ENCODE assay signal across 28 mouse cellular contexts in the genomic region with DNA sequence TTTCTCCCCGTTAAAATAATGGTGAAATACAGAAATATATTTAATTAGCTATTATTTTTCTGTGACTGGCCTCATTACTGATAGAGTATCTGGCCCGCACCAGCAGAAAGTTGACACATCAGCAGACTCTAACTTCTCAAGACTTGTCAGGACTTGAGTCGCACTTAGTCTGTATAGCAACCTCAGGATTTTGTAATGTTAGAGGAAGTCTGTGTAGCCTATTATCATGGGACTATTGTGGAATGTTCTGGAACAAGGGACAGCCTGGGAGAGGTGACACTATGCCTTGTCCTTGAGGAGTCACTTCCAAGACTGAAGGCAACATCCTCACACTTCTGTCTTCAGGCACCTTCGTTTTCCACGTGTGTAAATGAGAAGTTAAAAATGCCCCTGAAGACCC.
DNase-seq lines count a peak whose midpoint lies in the region; ATAC-seq and TF ChIP-seq lines count a peak whose summit lies in the region.
"Had no signal": no experiment of that assay in that cellular context is flagged by ENCODE, and none has a peak within 500 bp of the region (broad histone marks: within the 10 kb centered on the region; RNA-seq: fewer than 3 reads in every experiment).

No protein-coding gene starts in this region.

- H3K4me2 ChIP-seq in forebrain, embryonic 13.5 days: no peak overlapping the region
- H3K4me2 ChIP-seq in forebrain, embryonic 14.5 days (ENCODE audit: low read length): no peak overlapping the region
- no peak overlapping the region for H3K4me2 ChIP-seq in neural tube, embryonic 11.5 days (ENCODE audit: low read depth)
- no peak overlapping the region for H3K4me2 ChIP-seq in neural tube, embryonic 15.5 days
- H3K4me2 ChIP-seq in midbrain, embryonic 12.5 days (replicated peaks): no peak overlapping the region
- H3K4me2 ChIP-seq: embryonic facial prominence, embryonic 15.5 days; heart, embryonic 13.5 days; liver, embryonic 12.5 days had no signal

- H3K36me3 ChIP-seq in forebrain, embryonic 13.5 days (ENCODE audit: poor library complexity, severe bottlenecking): no peaks in the 10 kb centered on the region
- no peaks in the 10 kb centered on the region for H3K36me3 ChIP-seq in forebrain, embryonic 14.5 days (ENCODE audit: control insufficient read depth, insufficient read depth, low read length)
- H3K36me3 ChIP-seq in neural tube, embryonic 11.5 days (ENCODE audit: control insufficient read depth, insufficient read depth, low read length): no peaks in the 10 kb centered on the region
- H3K36me3 ChIP-seq in neural tube, embryonic 15.5 days: no peaks in the 10 kb centered on the region
- no peaks in the 10 kb centered on the region for H3K36me3 ChIP-seq in midbrain, embryonic 12.5 days
- no peaks in the 10 kb centered on the region for H3K36me3 ChIP-seq in heart, adult 2 months (ENCODE audit: control insufficient read depth, insufficient read depth, low read length)
- H3K36me3 ChIP-seq: embryonic facial prominence, embryonic 15.5 days; heart, embryonic 13.5 days; liver, embryonic 12.5 days had no signal

- peaks cover 7% of the 10 kb centered on the region; the same call in 1 of the 2 replicates for H3K27me3 ChIP-seq in forebrain, embryonic 13.5 days
- no peaks in the 10 kb centered on the region for H3K27me3 ChIP-seq in forebrain, embryonic 14.5 days (replicated peaks; ENCODE audit: control insufficient read depth, insufficient read depth, low read length)
- no peaks in the 10 kb centered on the region for H3K27me3 ChIP-seq in neural tube, embryonic 11.5 days (ENCODE audit: control insufficient read depth, insufficient read depth, low read length)
- peaks cover 9% of the 10 kb centered on the region for H3K27me3 ChIP-seq in neural tube, embryonic 15.5 days (replicated peaks)
- peaks cover 56% of the 10 kb centered on the region for H3K27me3 ChIP-seq in midbrain, embryonic 12.5 days
- no peaks in the 10 kb centered on the region for H3K27me3 ChIP-seq in heart, adult 2 months (ENCODE audit: control insufficient read depth, insufficient read depth, low read length)
- H3K27me3 ChIP-seq: embryonic facial prominence, embryonic 15.5 days; liver, embryonic 12.5 days had no signal

- peak overlapping the region; percentile 37; the same call in 1 of the 2 replicates for H3K27ac ChIP-seq in forebrain, embryonic 13.5 days
- no peak overlapping the region for H3K27ac ChIP-seq in forebrain, embryonic 14.5 days (ENCODE audit: low read depth, low read length)
- H3K27ac ChIP-seq in neural tube, embryonic 11.5 days (ENCODE audit: low read depth, low read length): peak overlapping the region; percentile 92
- H3K27ac ChIP-seq in neural tube, embryonic 15.5 days (replicated peaks): no peak overlapping the region
- H3K27ac ChIP-seq in midbrain, embryonic 12.5 days (replicated peaks): peak overlapping the region; percentile 95
- no peak overlapping the region for H3K27ac ChIP-seq in heart, adult 2 months
- H3K27ac ChIP-seq: embryonic facial prominence, embryonic 15.5 days; gastrocnemius, adult 2 months; heart, embryonic 13.5 days; liver, embryonic 12.5 days had no signal

- H3K4me1 ChIP-seq in forebrain, embryonic 13.5 days: peaks cover 36% of the 10 kb centered on the region
- peaks cover 12% of the 10 kb centered on the region; the same call in 1 of the 2 replicates for H3K4me1 ChIP-seq in forebrain, embryonic 14.5 days (ENCODE audit: control insufficient read depth, insufficient read depth, low read length)
- peaks cover 14% of the 10 kb centered on the region for H3K4me1 ChIP-seq in neural tube, embryonic 11.5 days (ENCODE audit: control insufficient read depth, insufficient read depth, low read length)
- peaks cover 11% of the 10 kb centered on the region; the same call in 1 of the 2 replicates for H3K4me1 ChIP-seq in neural tube, embryonic 15.5 days
- peaks cover 44% of the 10 kb centered on the region for H3K4me1 ChIP-seq in midbrain, embryonic 12.5 days
- H3K4me1 ChIP-seq in heart, adult 2 months (ENCODE audit: control insufficient read depth, insufficient read depth, low read length): no peaks in the 10 kb centered on the region
- H3K4me1 ChIP-seq: heart, embryonic 13.5 days had no signal

- H3K9me3 ChIP-seq in forebrain, embryonic 13.5 days (replicated peaks): no peaks in the 10 kb centered on the region
- H3K9me3 ChIP-seq in forebrain, embryonic 14.5 days (replicated peaks; ENCODE audit: control insufficient read depth, low read length): no peaks in the 10 kb centered on the region
- no peaks in the 10 kb centered on the region for H3K9me3 ChIP-seq in neural tube, embryonic 11.5 days (ENCODE audit: control insufficient read depth, low read length)
- no peaks in the 10 kb centered on the region for H3K9me3 ChIP-seq in neural tube, embryonic 15.5 days (replicated peaks)
- no peaks in the 10 kb centered on the region for H3K9me3 ChIP-seq in midbrain, embryonic 12.5 days
- H3K9me3 ChIP-seq: embryonic facial prominence, embryonic 15.5 days; heart, embryonic 13.5 days; liver, embryonic 12.5 days; megakaryocyte, embryonic 14.5 days had no signal

- intact Hi-C loops in heart, adult 2 months (cut with DNase I): no loop called here

- TF ChIP-seq POLR2A in heart, adult 2 months (IDR thresholded peaks at IDR 0.05; ENCODE audit: insufficient read depth, low read depth, low read length): no peak

- H3K9ac ChIP-seq in forebrain, embryonic 13.5 days: no peak overlapping the region
- no peak overlapping the region for H3K9ac ChIP-seq in forebrain, embryonic 14.5 days (ENCODE audit: low read length)
- no peak overlapping the region for H3K9ac ChIP-seq in neural tube, embryonic 11.5 days (ENCODE audit: low read length)
- no peak overlapping the region for H3K9ac ChIP-seq in neural tube, embryonic 15.5 days (replicated peaks)
- no peak overlapping the region for H3K9ac ChIP-seq in midbrain, embryonic 12.5 days (replicated peaks)
- H3K9ac ChIP-seq in heart, adult 2 months (ENCODE audit: low read depth, low read length): no peak overlapping the region
- H3K9ac ChIP-seq: embryonic facial prominence, embryonic 15.5 days; heart, embryonic 13.5 days; liver, embryonic 12.5 days; liver, postnatal 0 days had no signal

- TF ChIP-seq EP300 in heart, adult 2 months (IDR thresholded peaks at IDR 0.05; ENCODE audit: insufficient read depth, low read depth, low read length): no peak

- TF ChIP-seq CTCF in heart, adult 2 months (IDR thresholded peaks at IDR 0.05): no peak

- no peak for DNase-seq in forebrain, embryonic 14.5 days (ENCODE audit: low spot score)
- DNase-seq in neural tube, embryonic 11.5 days (ENCODE audit: low spot score): no peak
- DNase-seq in embryo, embryonic 9.5 days (ENCODE audit: extremely low spot score): no peak
- no peak for DNase-seq in heart, adult 2 months
- DNase-seq: adrenal gland, postnatal 25 days; cerebellum, adult 18-20 months; cerebellum, postnatal 10 days; gastrocnemius, adult 2 months; gastrocnemius, postnatal 36 days; heart, postnatal 10 days; kidney, adult 8-10 months; kidney, postnatal 10 days; layer of hippocampus, postnatal 36 days; left cerebral cortex, postnatal 4 days; liver, postnatal 0 days; lung, postnatal 4 days; retina, postnatal 1 day; right cerebral cortex, postnatal 14 days; thymus, postnatal 4 days had no signal

- no peak for ATAC-seq in forebrain, embryonic 13.5 days
- no peak for ATAC-seq in forebrain, embryonic 14.5 days
- ATAC-seq in neural tube, embryonic 11.5 days (ENCODE audit: insufficient read depth, low FRiP score, low TSS enrichment): no peak
- no peak for ATAC-seq in neural tube, embryonic 15.5 days (ENCODE audit: low FRiP score)
- no peak for ATAC-seq in midbrain, embryonic 12.5 days (ENCODE audit: low FRiP score, low read depth)
- ATAC-seq: intestine, embryonic 16.5 days; liver, embryonic 12.5 days; liver, postnatal 0 days; lung, postnatal 0 days had no signal

- no peaks in the 10 kb centered on the region for H3K79me2 ChIP-seq in heart, adult 2 months (replicated peaks; ENCODE audit: control insufficient read depth, insufficient read depth, low read length)

- 32% methylated on average over 5 of the region's 5 CpGs for WGBS in forebrain, embryonic 13.5 days
- WGBS in forebrain, embryonic 14.5 days: 30% methylated on average over 5 of the region's 5 CpGs
- WGBS in neural tube, embryonic 11.5 days: 46% methylated on average over 5 of the region's 5 CpGs
- 36% methylated on average over 5 of the region's 5 CpGs for WGBS in neural tube, embryonic 15.5 days
- WGBS in midbrain, embryonic 12.5 days: 42% methylated on average over 5 of the region's 5 CpGs
- WGBS in heart, adult 2 months: 57% methylated on average over 5 of the region's 5 CpGs

- no peak overlapping the region for H3K4me3 ChIP-seq in forebrain, embryonic 13.5 days
- no peak overlapping the region for H3K4me3 ChIP-seq in forebrain, embryonic 14.5 days (ENCODE audit: low read depth, low read length)
- H3K4me3 ChIP-seq in neural tube, embryonic 11.5 days (ENCODE audit: low read depth, low read length): no peak overlapping the region
- H3K4me3 ChIP-seq in neural tube, embryonic 15.5 days (replicated peaks): no peak overlapping the region
- H3K4me3 ChIP-seq in midbrain, embryonic 12.5 days: no peak overlapping the region
- no peak overlapping the region for H3K4me3 ChIP-seq in heart, adult 2 months
- H3K4me3 ChIP-seq: embryonic facial prominence, embryonic 15.5 days; gastrocnemius, adult 2 months; heart, embryonic 13.5 days; liver, embryonic 12.5 days; megakaryocyte, embryonic 14.5 days had no signal

Comparison
In these comparisons a context has a peak if more than half of its experiments do, and no peak if none do; other contexts are left out.
1. H3K27ac ChIP-seq: peak in forebrain, embryonic 13.5 days (single experiment), neural tube, embryonic 11.5 days (single experiment) and midbrain, embryonic 12.5 days (single experiment); none in forebrain, embryonic 14.5 days (single experiment), neural tube, embryonic 15.5 days (single experiment) and heart, adult 2 months (single experiment).